9 mouse cellular contexts compared by ENCODE assay signal in genomic region chr3:60080572-60080971, GRCm38 (mm10). TPM values are rescaled to one million over a fixed set of nuclear protein-coding genes. Genes with fewer than 3 reads are reported as not detected.
DNase-seq lines count a peak whose midpoint lies in the region; ATAC-seq lines count a peak whose summit lies in the region.
"Had no signal": no experiment of that assay in that cellular context is flagged by ENCODE, and none has a peak within 500 bp of the region (broad histone marks: within the 10 kb centered on the region; RNA-seq: fewer than 3 reads in every experiment).

No protein-coding gene starts in this region.

- ATAC-seq in embryonic facial prominence, embryonic 14.5 days (ENCODE audit: low read depth), result no peak
- ATAC-seq in hematopoietic stem cell, adult 5-6 weeks (replicated peaks in 1 of 2; ENCODE audit: insufficient read depth in 1 of 2, low FRiP score in 2 of 2, low TSS enrichment in 1 of 2, low read depth in 1 of 2, poor library complexity in 2 of 2, severe bottlenecking in 2 of 2), result peak; percentile 97

- WGBS in embryonic facial prominence, embryonic 14.5 days, result 52% methylated on average over 4 of the region's 4 CpGs
- 82% methylated on average over 4 of the region's 4 CpGs for WGBS in embryonic facial prominence, embryonic 10.5 days

- no peaks in the 10 kb centered on the region for H3K9me3 ChIP-seq in embryonic facial prominence, embryonic 14.5 days (ENCODE audit: control insufficient read depth, low read length)
- no peaks in the 10 kb centered on the region for H3K9me3 ChIP-seq in embryonic facial prominence, embryonic 10.5 days
- H3K9me3 ChIP-seq: limb, embryonic 15.5 days had no signal

- no peak overlapping the region for H3K4me2 ChIP-seq in embryonic facial prominence, embryonic 14.5 days (ENCODE audit: low read depth, low read length)
- H3K4me2 ChIP-seq: limb, embryonic 15.5 days had no signal

- no peaks in the 10 kb centered on the region for H3K4me1 ChIP-seq in embryonic facial prominence, embryonic 14.5 days (ENCODE audit: control insufficient read depth, insufficient read depth, low read length)
- no peaks in the 10 kb centered on the region for H3K4me1 ChIP-seq in embryonic facial prominence, embryonic 10.5 days

- intact Hi-C loops in left cerebral cortex, postnatal 14 days (cut with DNase I), result no loop called here

- H3K9ac ChIP-seq in embryonic facial prominence, embryonic 14.5 days (ENCODE audit: low read depth, low read length), result no peak overlapping the region
- H3K9ac ChIP-seq: limb, embryonic 15.5 days had no signal

- no peaks in the 10 kb centered on the region for H3K27me3 ChIP-seq in embryonic facial prominence, embryonic 14.5 days (replicated peaks; ENCODE audit: control insufficient read depth, insufficient read depth, low read length)
- H3K27me3 ChIP-seq in embryonic facial prominence, embryonic 10.5 days (replicated peaks; ENCODE audit: low read depth, poor library complexity, severe bottlenecking), result no peaks in the 10 kb centered on the region
- H3K27me3 ChIP-seq: limb, embryonic 15.5 days had no signal

- H3K27ac ChIP-seq in embryonic facial prominence, embryonic 14.5 days (replicated peaks; ENCODE audit: low read depth, low read length), result no peak overlapping the region
- no peak overlapping the region for H3K27ac ChIP-seq in embryonic facial prominence, embryonic 10.5 days (replicated peaks)
- H3K27ac ChIP-seq: limb, embryonic 15.5 days had no signal

- H3K36me3 ChIP-seq in embryonic facial prominence, embryonic 14.5 days (ENCODE audit: control insufficient read depth, insufficient read depth, low read length), result no peaks in the 10 kb centered on the region
- no peaks in the 10 kb centered on the region for H3K36me3 ChIP-seq in embryonic facial prominence, embryonic 10.5 days (replicated peaks)
- H3K36me3 ChIP-seq: limb, embryonic 15.5 days had no signal

- no peak overlapping the region for H3K4me3 ChIP-seq in embryonic facial prominence, embryonic 14.5 days (ENCODE audit: low read depth, low read length)
- no peak overlapping the region for H3K4me3 ChIP-seq in embryonic facial prominence, embryonic 10.5 days
- H3K4me3 ChIP-seq: limb, embryonic 15.5 days had no signal

- peak; percentile 9 for DNase-seq in embryonic facial prominence, embryonic 14.5 days (ENCODE audit: low spot score)
- DNase-seq in embryonic facial prominence, embryonic 10.5 days (ENCODE audit: low spot score), result no peak
- DNase-seq in left cerebral cortex, postnatal 14 days (ENCODE audit: low spot score in 2 of 2), result peak; percentile 35 to 45
- DNase-seq in left cerebral cortex, adult 18-20 months (ENCODE audit: low spot score in 2 of 2), result no peak
- peak; percentile 1 for DNase-seq in spleen, adult 12 weeks (ENCODE audit: low spot score)
- no peak for DNase-seq in testis, postnatal 10 days (ENCODE audit: low spot score)
- DNase-seq in embryo, embryonic 10.5 days (ENCODE audit: low spot score), result no peak

RNA-seq across cellular contexts. Expression of gene Sucnr1, which starts 1.1 kb away (rescaled TPM):
- 0.47 and 1.6 TPM in 2 replicates for polyA plus RNA-seq in embryonic facial prominence, embryonic 14.5 days (2014; fragmentation: Nextera tagmentation; extraction: Ambion mirVana)
- not detected in 2 replicates for polyA plus RNA-seq in embryonic facial prominence, embryonic 10.5 days (2016; fragmentation: Nextera tagmentation; extraction: Ambion mirVana)
- total RNA-seq in left cerebral cortex, postnatal 14 days (2021), result not detected
- not detected for total RNA-seq in left cerebral cortex, adult 18-20 months (2021)
- not detected in 2 replicates for total RNA-seq in hematopoietic stem cell, adult 5-6 weeks (2017)

RNA-seq across cellular contexts. Expression of gene Aadac, which starts 55.1 kb away (rescaled TPM):
- polyA plus RNA-seq in embryonic facial prominence, embryonic 14.5 days (2014; fragmentation: Nextera tagmentation; extraction: Ambion mirVana), result 0.13 and 0.26 TPM in 2 replicates
- not detected in 2 replicates for polyA plus RNA-seq in embryonic facial prominence, embryonic 10.5 days (2016; fragmentation: Nextera tagmentation; extraction: Ambion mirVana)
- not detected for total RNA-seq in left cerebral cortex, postnatal 14 days (2021)
- total RNA-seq in left cerebral cortex, adult 18-20 months (2021), result not detected
- not detected in 2 replicates for total RNA-seq in hematopoietic stem cell, adult 5-6 weeks (2017)

Comparison
In these comparisons a context has a peak if more than half of its experiments do, and no peak if none do; other contexts are left out.
1. DNase-seq: peak in embryonic facial prominence, embryonic 14.5 days (single experiment), left cerebral cortex, postnatal 14 days (2 of 2) and spleen, adult 12 weeks (single experiment); none in embryonic facial prominence, embryonic 10.5 days (single experiment), left cerebral cortex, adult 18-20 months (0 of 2), testis, postnatal 10 days (single experiment) and embryo, embryonic 10.5 days (single experiment).